Mouse (Mus musculus) midbrain, embryonic 12.5 days (tissue): ENCODE results near the gene Eng. TPM values are rescaled to one million over a fixed set of nuclear protein-coding genes. Genes with fewer than 3 reads are reported as not detected.
A peak's percentile ranks its signal among the peaks of the same experiment; 100 is the strongest.

Experiments used
- ATAC-seq: fragments of 200-750 bp; cut with Nextera tagmentation; 2 replicates; pipeline ENCODE4 v1.8.0; 2017; ENCODE audit warnings: low read depth, moderate TSS enrichment, moderate library complexity; ENCODE audit not compliant: low FRiP score
- H3K27ac ChIP-seq: fragments of 300-500 bp; sonication (generic); replicated peaks from 2 replicates; pipeline ENCODE4 v1.5.1; 2016; ENCODE audit warnings: mild to moderate bottlenecking
- H3K27me3 ChIP-seq: fragments of 300-500 bp; sonication (generic); 2 replicates; pipeline ENCODE4 v1.6.1; 2016; ENCODE audit warnings: mild to moderate bottlenecking
- H3K36me3 ChIP-seq: fragments of 300-500 bp; sonication (generic); 2 replicates; pipeline ENCODE4 v1.6.1; 2016
- H3K4me1 ChIP-seq: fragments of 300-500 bp; sonication (generic); 2 replicates; pipeline ENCODE4 v1.6.1; 2016
- H3K4me2 ChIP-seq: fragments of 300-500 bp; sonication (generic); replicated peaks from 2 replicates; pipeline ENCODE4 v1.6.1; 2016; ENCODE audit warnings: mild to moderate bottlenecking, moderate library complexity
- H3K4me3 ChIP-seq: fragments of 300-500 bp; sonication (generic); 2 replicates; pipeline ENCODE4 v1.5.1; 2016; ENCODE audit warnings: mild to moderate bottlenecking
- H3K9ac ChIP-seq: fragments of 300-500 bp; sonication (generic); replicated peaks from 2 replicates; pipeline ENCODE4 v1.6.1; 2016; ENCODE audit warnings: mild to moderate bottlenecking, moderate library complexity
- H3K9me3 ChIP-seq: fragments of 300-500 bp; sonication (generic); 2 replicates; pipeline ENCODE4 v1.6.1; 2016; ENCODE audit warnings: mild to moderate bottlenecking
- WGBS: fragments of 180-500 bp; shearing (Covaris S2); methylation state at CpG from one replicate; pipeline ENCODE4 v1.1.7; 2016; 5-methylcytosine and 5-hydroxymethylcytosine counted together
- polyA plus RNA-seq: library from polyadenylated mRNA; unstranded; fragments of >200 nt; fragmentation: Nextera tagmentation; extraction: Ambion mirVana; gene quantifications from 2 replicates; pipeline ENCODE4 v1.2.1, GENCODE M21; 2016

Gene Eng
- 27.7 and 29.5 TPM in 2 replicates for polyA plus RNA-seq

GRCm38 (mm10) chr2:32646379-32647056 lies at the start of gene Eng:
Gene Eng, plus strand, starts transcription at chr2:32646595.
- 65% methylated on average over 31 of the region's 31 CpGs for WGBS
- Histone ChIP-seq H3K36me3 (no peaks in the 10 kb centered on the region), H3K4me3 (no peak within 1 kb of the TSS), H3K4me1 (no peaks in the 10 kb centered on the region), H3K27me3 (no peaks in the 10 kb centered on the region), H3K4me2 (no peak within 1 kb of the TSS), H3K27ac (no peak within 1 kb of the TSS), H3K9me3 (no peaks in the 10 kb centered on the region), H3K9ac (no peak within 1 kb of the TSS)
- ATAC-seq: no peak

GRCm38 (mm10) chr2:32596725-32597124 lies 49.7 kb upstream of the Eng start:
- H3K4me1 ChIP-seq: no peaks in the 10 kb centered on the region
- peaks cover 9% of the 10 kb centered on the region; the same call in 1 of the 2 replicates for H3K36me3 ChIP-seq
- no peaks in the 10 kb centered on the region for H3K9me3 ChIP-seq
- H3K9ac ChIP-seq: no peak overlapping the region
- WGBS: 86% methylated on average over 13 of the region's 13 CpGs
- no peaks in the 10 kb centered on the region for H3K27me3 ChIP-seq
- no peak for ATAC-seq
- H3K27ac ChIP-seq: no peak overlapping the region
- no peak overlapping the region for H3K4me3 ChIP-seq
- H3K4me2 ChIP-seq: no peak overlapping the region

DNA sequence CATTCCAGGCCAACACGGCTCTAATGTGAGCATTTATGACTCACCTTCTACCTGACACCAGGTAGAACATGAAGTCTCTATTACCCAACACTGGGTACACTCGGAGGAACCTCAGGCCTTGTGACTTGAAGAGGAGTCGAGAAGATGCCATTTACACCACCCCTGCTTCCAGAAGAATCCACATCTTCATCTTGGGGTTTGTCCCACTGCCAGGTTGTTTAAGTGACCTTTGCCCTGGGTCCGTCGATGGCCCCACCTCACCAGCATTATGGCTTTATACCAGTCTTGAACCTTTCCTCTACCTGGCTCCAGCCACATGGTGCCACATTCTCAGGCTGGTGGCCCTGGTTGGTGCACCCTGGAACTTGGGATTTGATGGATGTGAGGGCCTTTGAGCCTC lies 49.1 kb upstream of the Eng start:
- Histone ChIP-seq H3K4me2 (no peak overlapping the region), H3K27ac (no peak overlapping the region), H3K4me1 (no peaks in the 10 kb centered on the region; the same call in 1 of the 2 replicates), H3K9ac (no peak overlapping the region), H3K4me3 (no peak overlapping the region), H3K27me3 (no peaks in the 10 kb centered on the region), H3K36me3 (peaks cover 9% of the 10 kb centered on the region; the same call in 1 of the 2 replicates), H3K9me3 (no peaks in the 10 kb centered on the region)
- ATAC-seq: no peak
- WGBS: 78% methylated on average over 5 of the region's 5 CpGs

- no peak for ATAC-seq
- H3K4me3 ChIP-seq: no peak overlapping the region
- H3K36me3 ChIP-seq: peaks cover 9% of the 10 kb centered on the region; the same call in 1 of the 2 replicates
- H3K9ac ChIP-seq: no peak overlapping the region
- no peak overlapping the region for H3K4me2 ChIP-seq
- 92% methylated on average over 5 of the region's 5 CpGs for WGBS
- no peak overlapping the region for H3K27ac ChIP-seq
- H3K9me3 ChIP-seq: no peaks in the 10 kb centered on the region
- H3K4me1 ChIP-seq: peaks cover 4% of the 10 kb centered on the region
- H3K27me3 ChIP-seq: no peaks in the 10 kb centered on the region
Measured at GRCm38 (mm10) chr2:32597699-32598098, 48.7 kb upstream of the Eng start.

DNA sequence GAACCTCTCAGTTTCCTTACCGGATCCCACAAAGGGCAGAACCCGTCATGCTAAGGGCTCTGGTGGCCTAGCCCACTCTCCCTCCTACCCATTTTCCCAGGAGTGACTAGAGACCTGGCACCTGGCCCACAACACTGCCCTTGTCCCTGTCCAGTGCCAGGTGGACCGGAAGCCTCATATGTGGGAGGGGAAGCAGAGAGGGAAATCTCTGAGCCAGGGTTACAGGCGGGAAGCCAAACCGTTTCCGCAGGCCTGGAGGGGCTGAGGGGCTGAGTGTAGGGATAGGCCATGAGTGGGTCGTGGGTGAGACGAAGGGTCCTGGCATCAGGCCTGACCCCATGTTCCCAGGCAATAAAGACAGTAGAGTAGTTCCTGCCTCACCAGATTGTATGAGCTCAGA lies 47.9 kb upstream of the Eng start:
- peaks cover 4% of the 10 kb centered on the region for H3K4me1 ChIP-seq
- ATAC-seq: no peak
- H3K9me3 ChIP-seq: no peaks in the 10 kb centered on the region
- no peak overlapping the region for H3K9ac ChIP-seq
- H3K27ac ChIP-seq: no peak overlapping the region
- H3K27me3 ChIP-seq: no peaks in the 10 kb centered on the region
- no peak overlapping the region for H3K4me2 ChIP-seq
- H3K4me3 ChIP-seq: no peak overlapping the region
- WGBS: 93% methylated on average over 8 of the region's 8 CpGs
- H3K36me3 ChIP-seq: peaks cover 9% of the 10 kb centered on the region; the same call in 1 of the 2 replicates

DNA sequence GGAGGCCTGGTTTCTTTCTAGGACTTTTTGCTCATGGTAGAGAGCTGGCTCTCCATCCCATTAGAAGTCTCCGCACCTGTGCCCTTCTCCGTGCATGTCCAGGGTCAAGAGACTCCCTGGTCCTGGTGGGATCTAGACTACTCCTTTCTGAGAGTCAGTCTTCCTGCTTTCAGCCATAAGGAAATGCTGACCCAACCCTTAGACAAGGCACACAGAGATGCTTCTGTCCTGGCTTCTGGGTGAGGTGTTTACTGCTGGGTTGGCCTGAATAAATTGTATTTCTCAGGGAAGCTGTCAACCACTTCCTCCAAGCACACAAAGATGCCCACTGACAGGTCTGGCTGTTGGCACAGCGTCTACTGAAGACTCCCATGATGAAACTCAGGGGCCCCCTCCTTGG lies 47.0 kb upstream of the Eng start, which contains the start of gene St6galnac6:
St6galnac6 (plus strand) TSS at position 301 of the 400 bp plus-strand sequence.
- no peak within 1 kb of the TSS for H3K4me3 ChIP-seq
- 86% methylated on average over 3 of the region's 3 CpGs for WGBS

GRCm38 (mm10) chr2:32601417-32602065 lies 44.9 kb upstream of the Eng start:
- Histone ChIP-seq H3K9me3 (no peaks in the 10 kb centered on the region), H3K27me3 (0 out of 2 replicates have a peak, but pooled peaks cover 3% of the 10 kb centered on the region), H3K36me3 (0 out of 2 replicates have a peak, but pooled peaks cover 4% of the 10 kb centered on the region), H3K4me1 (peaks cover 4% of the 10 kb centered on the region), H3K4me2 (no peak overlapping the region), H3K27ac (no peak overlapping the region), H3K9ac (0 out of 2 replicates have a peak overlapping the region, but pooled peaks have one; percentile 24), H3K4me3 (no peak overlapping the region)
- WGBS: 47% methylated on average over 8 of the region's 8 CpGs
- no peak for ATAC-seq

More for the DNA sequence above, 47.0 kb upstream of the Eng start, which contains the start of gene St6galnac6:
- ATAC-seq: no peak
- Histone ChIP-seq H3K4me2 (no peak within 1 kb of the TSS), H3K36me3 (peaks cover 5% of the 10 kb centered on the region; the same call in 1 of the 2 replicates), H3K9me3 (no peaks in the 10 kb centered on the region), H3K4me1 (peaks cover 4% of the 10 kb centered on the region), H3K9ac (no peak within 1 kb of the TSS), H3K27ac (no peak within 1 kb of the TSS), H3K27me3 (no peaks in the 10 kb centered on the region)

GRCm38 (mm10) chr2:32602600-32603054 lies 43.8 kb upstream of the Eng start:
- ATAC-seq: no peak

GRCm38 (mm10) chr2:32604631-32605030 lies 41.8 kb upstream of the Eng start:
- H3K27me3 ChIP-seq: peaks cover 27% of the 10 kb centered on the region
- no peaks in the 10 kb centered on the region for H3K36me3 ChIP-seq
- H3K9ac ChIP-seq: no peak overlapping the region
- H3K27ac ChIP-seq: no peak overlapping the region
- no peak overlapping the region for H3K4me3 ChIP-seq
- 48% methylated on average over 10 of the region's 10 CpGs for WGBS
- no peak for ATAC-seq
- peaks cover 23% of the 10 kb centered on the region for H3K4me1 ChIP-seq
- no peak overlapping the region for H3K4me2 ChIP-seq
- H3K9me3 ChIP-seq: no peaks in the 10 kb centered on the region

More at GRCm38 (mm10) chr2:32602600-32603054, 43.8 kb upstream of the Eng start:
- no peak overlapping the region for H3K27ac ChIP-seq
- H3K4me3 ChIP-seq: peak overlapping the region; percentile 16
- H3K27me3 ChIP-seq: peaks cover 10% of the 10 kb centered on the region
- no peak overlapping the region for H3K9ac ChIP-seq
- H3K4me2 ChIP-seq: peak overlapping the region; percentile 39
- H3K9me3 ChIP-seq: no peaks in the 10 kb centered on the region
- no peaks in the 10 kb centered on the region for H3K36me3 ChIP-seq
- 2% methylated on average over 11 of the region's 11 CpGs for WGBS
- peaks cover 12% of the 10 kb centered on the region for H3K4me1 ChIP-seq

DNA sequence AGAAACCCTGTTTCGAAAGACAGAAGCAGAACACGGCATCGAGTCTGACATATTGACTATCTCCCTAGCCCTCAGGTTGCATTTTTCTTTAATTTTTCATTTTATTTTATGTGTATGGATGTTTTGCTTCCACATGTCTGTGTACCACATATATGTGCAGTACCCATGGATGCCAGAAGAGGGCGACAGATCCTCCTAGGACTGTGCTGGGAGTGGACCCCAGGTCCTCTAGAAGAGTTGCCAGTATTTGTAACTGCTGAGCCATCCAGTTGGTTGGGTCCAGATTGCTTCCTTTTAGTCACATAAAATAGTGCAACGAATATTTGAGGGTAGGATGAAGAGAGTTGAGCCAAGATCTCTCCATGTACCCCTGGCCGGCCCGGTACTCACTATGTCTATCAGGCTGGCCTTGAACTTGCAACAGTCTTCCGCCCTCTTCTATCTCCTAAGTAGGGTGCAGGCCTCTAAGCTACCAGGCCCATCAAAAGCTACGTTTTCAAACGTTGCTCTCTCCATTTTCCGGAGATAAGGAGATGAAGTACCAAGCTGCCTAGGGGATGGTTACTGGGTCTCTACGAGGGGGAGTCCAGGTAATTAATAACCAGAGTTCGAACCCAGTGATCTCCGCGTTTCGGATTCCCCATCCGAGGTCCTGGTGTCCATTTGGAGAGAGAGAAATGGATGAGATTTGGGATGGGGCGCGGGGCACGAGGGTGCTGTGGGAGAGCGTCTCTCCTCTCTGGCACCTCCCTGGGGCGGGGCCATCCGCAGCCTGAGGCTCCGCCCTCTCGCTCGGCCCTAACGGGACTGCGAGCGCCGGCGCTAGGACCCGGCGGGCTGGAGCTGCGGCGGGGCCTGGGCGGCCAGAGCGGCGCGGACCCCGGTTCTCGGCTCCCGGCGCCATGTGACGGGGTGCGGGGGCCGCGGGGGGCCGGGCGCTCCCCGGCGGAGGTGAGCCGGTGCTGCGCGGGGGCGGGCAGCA lies 39.9 kb upstream of the Eng start:
- H3K9ac ChIP-seq: peak overlapping the region; percentile 77
- no peaks in the 10 kb centered on the region for H3K36me3 ChIP-seq
- no peak overlapping the region for H3K27ac ChIP-seq
- 14% methylated on average over 43 of the region's 55 CpGs for WGBS
- ATAC-seq: peak; percentile 86
- peaks cover 31% of the 10 kb centered on the region for H3K4me1 ChIP-seq
- H3K4me3 ChIP-seq: peak overlapping the region; percentile 59
- H3K4me2 ChIP-seq: peak overlapping the region; percentile 93
- H3K27me3 ChIP-seq: peaks cover 27% of the 10 kb centered on the region
- H3K9me3 ChIP-seq: no peaks in the 10 kb centered on the region

- H3K27me3 ChIP-seq: peaks cover 27% of the 10 kb centered on the region
- H3K9ac ChIP-seq: peak overlapping the region; percentile 77
- no peak overlapping the region for H3K27ac ChIP-seq
- H3K4me2 ChIP-seq: peak overlapping the region; percentile 93
- peaks cover 30% of the 10 kb centered on the region for H3K4me1 ChIP-seq
- ATAC-seq: peak; percentile 38; the same call in 1 of the 2 replicates
- no peaks in the 10 kb centered on the region for H3K9me3 ChIP-seq
- H3K36me3 ChIP-seq: no peaks in the 10 kb centered on the region
- H3K4me3 ChIP-seq: peak overlapping the region; percentile 59
- 8% methylated on average over 34 of the region's 34 CpGs for WGBS
Measured at GRCm38 (mm10) chr2:32607262-32607947, 39.0 kb upstream of the Eng start.
